Comparison of ENCODE assay signal across 9 mouse cellular contexts in the genomic region with DNA sequence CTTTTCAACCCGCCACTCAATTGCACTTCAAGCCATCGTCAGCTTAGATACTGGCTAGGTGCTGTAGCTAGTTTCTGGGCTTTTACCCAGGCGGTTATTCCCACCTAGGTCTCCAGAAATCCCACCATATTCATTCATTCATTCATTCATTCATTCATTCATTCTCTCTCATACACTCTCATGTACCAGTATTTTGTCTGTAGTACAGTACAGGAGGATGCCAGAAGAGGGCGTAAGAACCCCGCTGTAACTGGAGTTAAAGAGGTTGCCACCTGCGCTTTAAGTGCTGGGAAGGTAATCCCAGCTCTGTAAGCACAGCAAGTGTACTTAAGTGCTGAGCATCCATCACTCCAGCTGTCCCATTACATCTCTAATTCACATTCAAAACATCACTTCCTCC. TPM values are rescaled to one million over a fixed set of nuclear protein-coding genes. Genes with fewer than 3 reads are reported as not detected.
DNase-seq lines count a peak whose midpoint lies in the region; ATAC-seq lines count a peak whose summit lies in the region.
"Had no signal": no experiment of that assay in that cellular context is flagged by ENCODE, and none has a peak within 500 bp of the region (broad histone marks: within the 10 kb centered on the region; RNA-seq: fewer than 3 reads in every experiment).

No protein-coding gene starts in this region.

- 35% methylated on average over 6 of the region's 6 CpGs for WGBS in heart, embryonic 10.5 days
- 46% methylated on average over 6 of the region's 6 CpGs for WGBS in stomach, embryonic 16.5 days

- no peak overlapping the region for H3K27ac ChIP-seq in heart, embryonic 10.5 days
- H3K27ac ChIP-seq in stomach, embryonic 16.5 days (ENCODE audit: low read length) = no peak overlapping the region

- no peaks in the 10 kb centered on the region for H3K9me3 ChIP-seq in heart, embryonic 10.5 days
- H3K9me3 ChIP-seq in stomach, embryonic 16.5 days (replicated peaks; ENCODE audit: control insufficient read depth, low read length) = no peaks in the 10 kb centered on the region

- H3K9ac ChIP-seq in stomach, embryonic 16.5 days (ENCODE audit: low read length) = no peak overlapping the region

- no peaks in the 10 kb centered on the region; the same call in 1 of the 2 replicates for H3K27me3 ChIP-seq in heart, embryonic 10.5 days (ENCODE audit: insufficient read depth, poor library complexity, severe bottlenecking)
- no peaks in the 10 kb centered on the region for H3K27me3 ChIP-seq in stomach, embryonic 16.5 days (ENCODE audit: control insufficient read depth, insufficient read depth, low read length)
- H3K27me3 ChIP-seq: Patski had no signal

- 0 out of 2 replicates have a peak overlapping the region, but pooled peaks have one; percentile 73 for H3K4me3 ChIP-seq in heart, embryonic 10.5 days
- H3K4me3 ChIP-seq in stomach, embryonic 16.5 days (replicated peaks; ENCODE audit: low read length) = no peak overlapping the region

- ATAC-seq in stomach, embryonic 16.5 days (ENCODE audit: insufficient read depth, low FRiP score) = no peak

- DNase-seq in heart, embryonic 10.5 days (ENCODE audit: low spot score) = no peak
- DNase-seq in heart, adult 18-20 months = no peak
- peak; percentile 19 for DNase-seq in thymus, postnatal 0 days (ENCODE audit: low spot score)
- DNase-seq in thymus, postnatal 10 days (ENCODE audit: low spot score in 2 of 2) = no peak
- peak; percentile 50 for DNase-seq in liver
- DNase-seq in yolk sac, embryonic 10.5 days (ENCODE audit: low spot score) = no peak
- DNase-seq in heart, adult 11 months = no peak

- H3K36me3 ChIP-seq in heart, embryonic 10.5 days = peaks cover 18% of the 10 kb centered on the region
- 0 out of 2 replicates have a peak, but pooled peaks cover 3% of the 10 kb centered on the region for H3K36me3 ChIP-seq in stomach, embryonic 16.5 days (ENCODE audit: control insufficient read depth, insufficient read depth, low read length)

- peaks cover 52% of the 10 kb centered on the region for H3K4me1 ChIP-seq in heart, embryonic 10.5 days
- H3K4me1 ChIP-seq in stomach, embryonic 16.5 days (ENCODE audit: control insufficient read depth, insufficient read depth, low read length) = peaks cover 17% of the 10 kb centered on the region

- peak overlapping the region; percentile 87 for H3K4me2 ChIP-seq in stomach, embryonic 16.5 days (ENCODE audit: low read depth, low read length)

RNA-seq across cellular contexts. Expression of gene Thtpa, which starts 0.7 kb away (rescaled TPM):
- 16.1 and 16.4 TPM in 2 replicates for polyA plus RNA-seq in heart, embryonic 10.5 days (2016; fragmentation: Nextera tagmentation; extraction: Ambion mirVana)
- 10 to 100 TPM; 11.3 to 12.9 TPM for total RNA-seq in heart, adult 18-20 months (2021)
- polyA plus RNA-seq in thymus, postnatal 0 days (2015; fragmentation: Nextera tagmentation; extraction: Ambion mirVana) = 9.8 and 10.3 TPM in 2 replicates
- polyA plus RNA-seq in stomach, embryonic 16.5 days (2015; fragmentation: Nextera tagmentation; extraction: Ambion mirVana) = 19.9 and 22.5 TPM in 2 replicates

RNA-seq across cellular contexts. Expression of gene Zfhx2, which starts 1.8 kb away (rescaled TPM):
- polyA plus RNA-seq in heart, embryonic 10.5 days (2016; fragmentation: Nextera tagmentation; extraction: Ambion mirVana) = 3.8 and 4.2 TPM in 2 replicates
- 1 to 10 TPM; 4.5 to 5.0 TPM for total RNA-seq in heart, adult 18-20 months (2021)
- polyA plus RNA-seq in thymus, postnatal 0 days (2015; fragmentation: Nextera tagmentation; extraction: Ambion mirVana) = 1.1 and 1.5 TPM in 2 replicates
- polyA plus RNA-seq in stomach, embryonic 16.5 days (2015; fragmentation: Nextera tagmentation; extraction: Ambion mirVana) = 3.1 and 3.6 TPM in 2 replicates

RNA-seq across cellular contexts. Expression of gene Ap1g2, which starts 12.5 kb away (rescaled TPM):
- polyA plus RNA-seq in heart, embryonic 10.5 days (2016; fragmentation: Nextera tagmentation; extraction: Ambion mirVana) = 15.6 and 18.9 TPM in 2 replicates
- 1 to 10 TPM; 3.3 to 8.3 TPM for total RNA-seq in heart, adult 18-20 months (2021)
- 32.0 and 38.3 TPM in 2 replicates for polyA plus RNA-seq in thymus, postnatal 0 days (2015; fragmentation: Nextera tagmentation; extraction: Ambion mirVana)
- 46.2 and 54.8 TPM in 2 replicates for polyA plus RNA-seq in stomach, embryonic 16.5 days (2015; fragmentation: Nextera tagmentation; extraction: Ambion mirVana)

RNA-seq across cellular contexts. Expression of gene Jph4, which starts 22.8 kb away (rescaled TPM):
- polyA plus RNA-seq in heart, embryonic 10.5 days (2016; fragmentation: Nextera tagmentation; extraction: Ambion mirVana) = 0.06 and 0.18 TPM in 2 replicates
- under 1 TPM in 1 of 2 experiments, not detected in 1; 0.08 TPM for total RNA-seq in heart, adult 18-20 months (2021)
- polyA plus RNA-seq in thymus, postnatal 0 days (2015; fragmentation: Nextera tagmentation; extraction: Ambion mirVana) = 0.09 TPM in 2 replicates
- polyA plus RNA-seq in stomach, embryonic 16.5 days (2015; fragmentation: Nextera tagmentation; extraction: Ambion mirVana) = 1.1 and 1.2 TPM in 2 replicates

Comparison
In these comparisons a context has a peak if more than half of its experiments do, and no peak if none do; other contexts are left out.
1. DNase-seq: peak in thymus, postnatal 0 days (single experiment) and liver (single experiment); none in heart, embryonic 10.5 days (single experiment), heart, adult 18-20 months (0 of 2), thymus, postnatal 10 days (0 of 2), yolk sac, embryonic 10.5 days (single experiment) and heart, adult 11 months (single experiment).